Mouse (Mus musculus) macrophage (primary cell): ENCODE results near the gene Speer4f2. TPM values are rescaled to one million over a fixed set of nuclear protein-coding genes. Genes with fewer than 3 reads are reported as not detected.
"Not testable (repeated sequence)": the region's sequence is repeated elsewhere in the genome, so short reads cannot be mapped to it uniquely, and the experiment has no call there.

ENCODE experiments used
- H3K27ac ChIP-seq: fragments of 350-480 bp; formaldehyde crosslinking; 2 replicates; pipeline ENCODE4 v1.9.0; 2021
- H3K36me3 ChIP-seq: fragments of 350-480 bp; formaldehyde crosslinking; 2 replicates; pipeline ENCODE4 v1.9.0; 2021; ENCODE audit errors: inconsistent target
- H3K4me3 ChIP-seq: fragments of 350-480 bp; formaldehyde crosslinking; 2 replicates; pipeline ENCODE4 v1.9.0; 2021; ENCODE audit errors: inconsistent target
- H3K79me2 ChIP-seq: fragments of 350-480 bp; formaldehyde crosslinking; 2 replicates; pipeline ENCODE4 v1.9.0; 2021; ENCODE audit errors: inconsistent target
- WGBS: methylation state at CpG from one replicate; pipeline ENCODE4 v1.1.7; 2026; ENCODE audit warnings: inconsistent platforms; ENCODE audit not compliant: missing documents; 5-methylcytosine and 5-hydroxymethylcytosine counted together
- polyA plus RNA-seq: library from polyadenylated mRNA; stranded (reverse); fragments of 250-400 nt; gene quantifications from 3 replicates; pipeline ENCODE4 v1.2.4, GENCODE M21; 2018; ENCODE audit warnings: inconsistent platforms
- total RNA-seq, 78 experiments: library from RNA; depleted of rRNA; stranded (reverse); fragments of 250-400 nt; gene quantifications; 1 replicate in 9 of 78; 2 replicates in 24 of 78; 3 replicates in 43 of 78; 4 replicates in 2 of 78; pipeline ENCODE4 v1.2.4; 2018; ENCODE audit warnings: inconsistent platforms in 56 of 78

Speer4f2 gene
- not detected for total RNA-seq (2018; cell fraction: chromatin; rRNA removed)
- total RNA-seq (2018; cell fraction: cytosol; rRNA removed): not detected
- not detected for total RNA-seq (2018; cell fraction: nucleus; rRNA removed)
- polyA plus RNA-seq: not detected in 3 replicates

GRCm38 (mm10) chr5:17372880-17373279 is at the start of gene Speer4f2:
Gene Speer4f2, plus strand, starts transcription at chr5:17373180.
- WGBS: no CpG with 5 or more reads among the region's 1 CpGs
- H3K27ac ChIP-seq, H3K79me2 ChIP-seq, H3K4me3 ChIP-seq, H3K36me3 ChIP-seq: not testable (repeated sequence)

- no peak overlapping the region for H3K27ac ChIP-seq
- 56% methylated on average over 2 of the region's 2 CpGs for WGBS
- no peaks in the 10 kb centered on the region for H3K79me2 ChIP-seq
Measured at GRCm38 (mm10) chr5:17328946-17329566, 43.9 kb upstream of the Speer4f2 start.

GRCm38 (mm10) chr5:17334836-17335235 is 38.1 kb upstream of the Speer4f2 start:
- 92% methylated on average over 1 of the region's 1 CpGs for WGBS
- H3K36me3 ChIP-seq: no peaks in the 10 kb centered on the region
- H3K79me2 ChIP-seq: no peaks in the 10 kb centered on the region
- H3K4me3 ChIP-seq: no peak overlapping the region
- no peak overlapping the region for H3K27ac ChIP-seq

More at GRCm38 (mm10) chr5:17328946-17329566, 43.9 kb upstream of the Speer4f2 start:
- H3K4me3 ChIP-seq: no peak overlapping the region
- H3K36me3 ChIP-seq: no peaks in the 10 kb centered on the region

- H3K36me3 ChIP-seq, H3K79me2 ChIP-seq, H3K27ac ChIP-seq, H3K4me3 ChIP-seq: not testable (repeated sequence)
- WGBS: 71% methylated on average over 2 of the region's 2 CpGs
Measured at GRCm38 (mm10) chr5:17345741-17346140, 27.2 kb upstream of the Speer4f2 start.

GRCm38 (mm10) chr5:17359394-17359999 is 13.5 kb upstream of the Speer4f2 start:
- Histone ChIP-seq H3K27ac (no peak overlapping the region), H3K4me3 (no peak overlapping the region), H3K79me2 (no peaks in the 10 kb centered on the region), H3K36me3 (no peaks in the 10 kb centered on the region)

GRCm38 (mm10) chr5:17389926-17390325 is 16.9 kb downstream of the Speer4f2 start:
- Histone ChIP-seq H3K4me3 (no peak overlapping the region; the same call in 1 of the 2 replicates), H3K27ac (peak overlapping the region; percentile 67), H3K79me2 (no peaks in the 10 kb centered on the region), H3K36me3 (no peaks in the 10 kb centered on the region)
- WGBS: 33% methylated on average over 7 of the region's 7 CpGs

GRCm38 (mm10) chr5:17391207-17391606 is 18.2 kb downstream of the Speer4f2 start:
- H3K4me3 ChIP-seq: no peak overlapping the region
- 56% methylated on average over 1 of the region's 1 CpGs for WGBS
- no peaks in the 10 kb centered on the region for H3K79me2 ChIP-seq

GRCm38 (mm10) chr5:17400571-17400970 is 27.6 kb downstream of the Speer4f2 start:
- Histone ChIP-seq H3K27ac (no peak overlapping the region), H3K36me3 (no peaks in the 10 kb centered on the region), H3K79me2 (no peaks in the 10 kb centered on the region), H3K4me3 (no peak overlapping the region)
- WGBS: 100% methylated on average over 1 of the region's 1 CpGs

More at GRCm38 (mm10) chr5:17391207-17391606, 18.2 kb downstream of the Speer4f2 start:
- no peaks in the 10 kb centered on the region for H3K36me3 ChIP-seq
- H3K27ac ChIP-seq: no peak overlapping the region

GRCm38 (mm10) chr5:17401206-17402077 is 28.5 kb downstream of the Speer4f2 start:
- Histone ChIP-seq H3K79me2 (no peaks in the 10 kb centered on the region), H3K36me3 (no peaks in the 10 kb centered on the region), H3K4me3 (no peak overlapping the region), H3K27ac (no peak overlapping the region)
- WGBS: 90% methylated on average over 14 of the region's 14 CpGs

GRCm38 (mm10) chr5:17402330-17403125 is 29.5 kb downstream of the Speer4f2 start:
- 44% methylated on average over 4 of the region's 4 CpGs for WGBS
- H3K79me2 ChIP-seq: no peaks in the 10 kb centered on the region
- no peak overlapping the region for H3K4me3 ChIP-seq
- no peak overlapping the region for H3K27ac ChIP-seq
- H3K36me3 ChIP-seq: no peaks in the 10 kb centered on the region

GRCm38 (mm10) chr5:17403584-17403983 is 30.6 kb downstream of the Speer4f2 start:
- H3K4me3 ChIP-seq: no peak overlapping the region
- no peaks in the 10 kb centered on the region for H3K36me3 ChIP-seq
- H3K27ac ChIP-seq: no peak overlapping the region
- no peaks in the 10 kb centered on the region for H3K79me2 ChIP-seq

GRCm38 (mm10) chr5:17408924-17409660 is 36.1 kb downstream of the Speer4f2 start:
- no peak overlapping the region for H3K4me3 ChIP-seq
- 66% methylated on average over 4 of the region's 4 CpGs for WGBS

GRCm38 (mm10) chr5:17417201-17417600 is 44.2 kb downstream of the Speer4f2 start:
- H3K36me3 ChIP-seq: no peaks in the 10 kb centered on the region
- H3K27ac ChIP-seq: no peak overlapping the region
- no peak overlapping the region for H3K4me3 ChIP-seq
- 90% methylated on average over 2 of the region's 2 CpGs for WGBS
- H3K79me2 ChIP-seq: no peaks in the 10 kb centered on the region

More at GRCm38 (mm10) chr5:17408924-17409660, 36.1 kb downstream of the Speer4f2 start:
- Histone ChIP-seq H3K27ac (no peak overlapping the region), H3K79me2 (no peaks in the 10 kb centered on the region), H3K36me3 (no peaks in the 10 kb centered on the region)
